Mouse (Mus musculus) MEL (cell line): ENCODE results near the gene Safb.

Source experiments
- CTCF ChIP-seq, 3 experiments: IDR thresholded peaks in 2 of 3; conservative IDR thresholded peaks in 1 of 3; 2 replicates each; pipeline ENCODE4 v1.5.1; 2011 to 2012; ENCODE audit warnings: low read length in 3 of 3, low read depth in 2 of 3, mild to moderate bottlenecking in 2 of 3, improper control_type of control experiment in 1 of 3, inconsistent platforms in 1 of 3, mixed read lengths in 1 of 3, moderate library complexity in 1 of 3; ENCODE audit not compliant: control insufficient read depth in 1 of 3, insufficient read depth in 1 of 3, poor library complexity in 1 of 3, severe bottlenecking in 1 of 3
- ETS1 ChIP-seq: IDR thresholded peaks from 2 replicates; pipeline ENCODE4 v1.6.1; 2012; ENCODE audit warnings: low read depth, mild to moderate bottlenecking, inconsistent platforms, low read length, improper control_type of control experiment, moderate library complexity
- HCFC1 ChIP-seq: IDR thresholded peaks from 2 replicates; pipeline ENCODE4 v1.6.1; 2012; ENCODE audit warnings: low read depth, mild to moderate bottlenecking, inconsistent platforms, low read length, improper control_type of control experiment, moderate library complexity
- MEF2A ChIP-seq: IDR thresholded peaks from 2 replicates; pipeline ENCODE4 v1.6.1; 2014; ENCODE audit warnings: low read depth, mild to moderate bottlenecking, inconsistent platforms, low read length, improper control_type of control experiment; ENCODE audit not compliant: poor library complexity, insufficient replicate concordance, severe bottlenecking; ENCODE audit errors: extremely low read depth
- MXI1 ChIP-seq: IDR thresholded peaks from 2 replicates; pipeline ENCODE4 v1.6.1; 2011; ENCODE audit warnings: mild to moderate bottlenecking, low read depth, low read length, improper control_type of control experiment
- NELFE ChIP-seq: IDR thresholded peaks from 2 replicates; pipeline ENCODE4 v1.6.1; 2011; ENCODE audit warnings: low read depth, low read length, improper control_type of control experiment
- POLR2A ChIP-seq, 2 experiments: IDR thresholded peaks; 2 replicates each; pipeline ENCODE4 v1.6.1; 2011 to 2012; ENCODE audit warnings: low read length in 2 of 2, mild to moderate bottlenecking in 2 of 2, control low read depth in 1 of 2, improper control_type of control experiment in 1 of 2, low read depth in 1 of 2, moderate library complexity in 1 of 2; ENCODE audit not compliant: control insufficient read depth in 1 of 2, insufficient read depth in 1 of 2, poor library complexity in 1 of 2
- UBTF ChIP-seq: IDR thresholded peaks from 2 replicates; pipeline ENCODE4 v1.6.1; 2012; ENCODE audit warnings: low read depth, mild to moderate bottlenecking, inconsistent platforms, low read length, improper control_type of control experiment, moderate library complexity, borderline replicate concordance; ENCODE audit not compliant: insufficient read depth
- USF1 ChIP-seq: IDR thresholded peaks from 2 replicates; pipeline ENCODE4 v1.6.1; 2014; ENCODE audit warnings: low read depth, mild to moderate bottlenecking, inconsistent platforms, low read length, improper control_type of control experiment, moderate library complexity

- no peak for TF ChIP-seq POLR2A (IDR thresholded peaks at IDR 0.05; ENCODE audit: control insufficient read depth in 1 of 2, insufficient read depth in 1 of 2, low read depth in 1 of 2, low read length in 2 of 2, poor library complexity in 1 of 2)
- TF ChIP-seq CTCF (IDR thresholded peaks at IDR 0.05 in 2 of 3, conservative IDR thresholded peaks at IDR 0.05 in 1 of 3; ENCODE audit: control insufficient read depth in 1 of 3, insufficient read depth in 1 of 3, low read depth in 2 of 3, low read length in 3 of 3, poor library complexity in 1 of 3, severe bottlenecking in 1 of 3) = no peak
- TF ChIP-seq NELFE = no peak
- TF ChIP-seq MXI1 = no peak
- no peak for TF ChIP-seq MEF2A
- no peak for TF ChIP-seq UBTF
- TF ChIP-seq ETS1 = no peak
- TF ChIP-seq USF1 = no peak
- no peak for TF ChIP-seq HCFC1
These were observed 33.0 kb downstream of the Safb start for GRCm38 (mm10) chr17:56617628-56618027.
